Mouse (Mus musculus): Measurements from ENCODE around the gene H2-DMb1. TPM values are rescaled to one million over a fixed set of nuclear protein-coding genes. Genes with fewer than 3 reads are reported as not detected.
A peak's percentile ranks its signal among the peaks of the same experiment; 100 is the strongest.

Gene H2-DMb1
- total RNA-seq, 2 experiments from 2014 or later, result 0.95 to 1.7 TPM

- peak; percentile 80 to 83 for DNase-seq
Measured at GRCm38 (mm10) chr17:34196941-34197894, 44.3 kb downstream of the H2-DMb1 start, which contains the start of gene Psmb8. Gene Psmb8, plus strand, starts transcription at chr17:34197721.

- DNase-seq, result no peak
Measured at GRCm38 (mm10) chr17:34197904-34198520, 45.1 kb downstream of the H2-DMb1 start.

GRCm38 (mm10) chr17:34198521-34198912 lies 45.6 kb downstream of the H2-DMb1 start:
- DNase-seq, result no peak

GRCm38 (mm10) chr17:34199050-34199619 lies 46.3 kb downstream of the H2-DMb1 start:
- no peak for DNase-seq

- no peak for DNase-seq
Measured at GRCm38 (mm10) chr17:34200047-34200446, 47.2 kb downstream of the H2-DMb1 start.

GRCm38 (mm10) chr17:34200772-34201505 lies 48.1 kb downstream of the H2-DMb1 start:
- DNase-seq, result no peak

- DNase-seq, result no peak
Measured at GRCm38 (mm10) chr17:34201506-34202055, 48.7 kb downstream of the H2-DMb1 start.

GRCm38 (mm10) chr17:34202760-34203442 lies 50.0 kb downstream of the H2-DMb1 start:
- no peak for DNase-seq

GRCm38 (mm10) chr17:34203444-34203843 lies 50.6 kb downstream of the H2-DMb1 start, which contains the start of gene Tap2:
Gene Tap2, plus strand, starts transcription at chr17:34203527.
- DNase-seq, result no peak

GRCm38 (mm10) chr17:34204303-34205010 lies 51.6 kb downstream of the H2-DMb1 start:
- DNase-seq, result peak; percentile 84 to 85

- DNase-seq, result no peak
Measured at GRCm38 (mm10) chr17:34205021-34205745, 52.3 kb downstream of the H2-DMb1 start.

- no peak for DNase-seq
Measured at GRCm38 (mm10) chr17:34205746-34206176, 52.9 kb downstream of the H2-DMb1 start.

GRCm38 (mm10) chr17:34206731-34207130 lies 53.9 kb downstream of the H2-DMb1 start:
- DNase-seq, result no peak

GRCm38 (mm10) chr17:34207456-34207855 lies 54.6 kb downstream of the H2-DMb1 start:
- DNase-seq, result no peak

GRCm38 (mm10) chr17:34207866-34208265 lies 55.0 kb downstream of the H2-DMb1 start:
- no peak for DNase-seq

- DNase-seq, result no peak
Measured at GRCm38 (mm10) chr17:34208421-34208820, 55.5 kb downstream of the H2-DMb1 start.

GRCm38 (mm10) chr17:34209680-34210079 lies 56.8 kb downstream of the H2-DMb1 start:
- DNase-seq, result no peak
